Mouse (Mus musculus) gastrocnemius, postnatal 36 days (tissue): ENCODE data around the gene Olfr952. TPM values are rescaled to one million over a fixed set of nuclear protein-coding genes. Genes with fewer than 3 reads are reported as not detected.

Source experiments
- DNase-seq, 2 experiments: peaks; one replicate each; pipeline ENCODE4 v3.0.0; 2022
- intact Hi-C: fragments of 180-260 bp; cut with DNase I; formaldehyde crosslinking; loops from one replicate; pipeline ENCODE4 v1.15.1; 2025
- long read RNA-seq, 2 experiments: library from polyadenylated mRNA; stranded (forward); transcript quantifications; one replicate each; pipeline ENCODE4 v2.0.0; 2021
- total RNA-seq, 2 experiments: library from RNA; stranded (reverse); gene quantifications; 2 replicates each; pipeline ENCODE4 v1.2.3; 2021

The Olfr952 gene
- not detected for total RNA-seq
- long read RNA-seq, experiment 1: 0 reads
- long read RNA-seq, experiment 2: 0 reads

GRCm38 (mm10) chr9:39427048-39427447 is at the start of gene Olfr952:
TSS of gene Olfr952 (minus strand) at chr9:39427148.
- DNase-seq: no peak
- intact Hi-C loops: loop anchor here (5.0 kb wide), 1 partner anchor 40 kb away; no protein-coding TSS in a partner anchor

- DNase-seq: no peak
- intact Hi-C loops: no loop called here
Measured at GRCm38 (mm10) chr9:39471844-39472243, 44.9 kb upstream of the Olfr952 start, which contains the start of gene Olfr955. TSS of gene Olfr955 (minus strand) at chr9:39471944.

- no peak for DNase-seq
- intact Hi-C loops: no loop called here
Measured at GRCm38 (mm10) chr9:39456401-39456800, 29.5 kb upstream of the Olfr952 start, which contains the start of gene Olfr954. TSS of gene Olfr954 (plus strand) at chr9:39456701.

- DNase-seq: no peak
- intact Hi-C loops: no loop called here
Measured at GRCm38 (mm10) chr9:39387110-39387509, 39.8 kb downstream of the Olfr952 start, which contains the start of gene Olfr951. TSS of gene Olfr951 (plus strand) at chr9:39387410.

Other genes starting within 250 kb of the Olfr952 start
- not detected for gene Olfr944, start 225.2 kb downstream of the Olfr952 start, total RNA-seq
- not detected for gene Olfr1537, start 177.2 kb downstream of the Olfr952 start, total RNA-seq
- not detected for gene Olfr945, start 150.3 kb downstream of the Olfr952 start, total RNA-seq
- not detected for gene Olfr948, start 101.1 kb downstream of the Olfr952 start, total RNA-seq
- not detected for gene Olfr951, start 39.7 kb downstream of the Olfr952 start, total RNA-seq
- not detected for gene Olfr954, start 29.6 kb upstream of the Olfr952 start, total RNA-seq
- not detected for gene Olfr955, start 44.8 kb upstream of the Olfr952 start, total RNA-seq
- gene Olfr44, start 66.8 kb upstream of the Olfr952 start, total RNA-seq: not detected
- not detected for gene Olfr957, start 88.7 kb upstream of the Olfr952 start, total RNA-seq
- not detected for gene Olfr958, start 126.9 kb upstream of the Olfr952 start, total RNA-seq
- not detected for gene Olfr959, start 148.4 kb upstream of the Olfr952 start, total RNA-seq
- 1 to 10 TPM in 1 of 2 experiments, under 1 TPM in 1; 0.92 to 1.3 TPM for gene AW551984, start 177.3 kb upstream of the Olfr952 start, total RNA-seq
- not detected for gene Olfr148, start 183.5 kb upstream of the Olfr952 start, total RNA-seq
- not detected for gene Olfr960, start 194.2 kb upstream of the Olfr952 start, total RNA-seq
- gene Olfr961, start 217.9 kb upstream of the Olfr952 start, total RNA-seq: not detected
- gene Olfr963, start 240.1 kb upstream of the Olfr952 start, total RNA-seq: not detected